Comparison of ENCODE assay signal across 15 mouse cellular contexts in the genomic region with DNA sequence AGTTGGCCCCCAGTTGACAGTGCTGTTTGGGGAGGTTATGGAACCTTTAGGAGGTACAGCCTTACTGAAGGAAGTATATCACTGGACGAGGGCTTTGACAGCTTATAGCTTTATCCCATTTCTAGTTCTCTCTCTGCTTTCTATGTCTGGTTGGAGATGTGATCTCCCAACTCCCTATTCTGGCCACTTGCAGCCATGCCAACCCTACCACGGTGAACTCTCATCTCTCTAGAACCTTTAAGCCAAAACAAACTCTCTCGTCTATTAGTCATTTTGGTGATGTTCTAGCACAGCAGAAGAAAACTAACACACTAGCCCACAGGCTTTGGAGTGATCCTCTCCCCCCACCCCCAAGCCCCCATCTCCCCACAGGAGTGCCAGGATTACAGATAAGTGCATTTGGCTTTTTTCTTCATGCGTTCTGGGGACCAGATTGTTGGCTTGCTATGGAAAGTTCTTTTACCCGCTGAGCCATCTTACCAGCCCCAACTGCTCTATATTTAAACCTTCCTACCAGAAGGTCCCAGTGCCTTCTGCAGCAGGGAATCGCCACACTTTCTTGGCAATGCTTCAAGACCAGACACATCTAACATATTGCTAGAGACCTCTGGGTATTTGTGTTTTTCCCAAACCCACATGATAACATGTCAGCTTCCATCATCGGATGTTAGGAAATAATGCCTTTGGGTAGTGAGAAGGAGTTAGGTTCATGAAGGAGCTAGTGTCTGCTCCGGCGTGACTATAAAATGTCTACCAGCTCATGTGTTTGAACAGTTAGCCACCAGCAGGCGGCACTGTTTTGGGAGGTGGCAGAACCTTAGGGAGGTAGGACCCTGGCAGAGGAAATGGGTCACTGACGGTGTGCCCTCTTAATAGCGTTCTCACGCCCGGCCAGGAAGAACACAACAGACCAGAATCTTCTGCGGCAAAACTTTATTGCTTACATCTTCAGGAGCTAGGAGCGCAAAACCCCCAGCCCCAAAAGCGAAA.
DNase-seq lines count a peak whose midpoint lies in the region; ATAC-seq and TF ChIP-seq lines count a peak whose summit lies in the region.
"Had no signal": no experiment of that assay in that cellular context is flagged by ENCODE, and none has a peak within 500 bp of the region (broad histone marks: within the 10 kb centered on the region; RNA-seq: fewer than 3 reads in every experiment).

No protein-coding gene starts in this region.

- TF ChIP-seq EP300 in heart, adult 2 months (IDR thresholded peaks at IDR 0.05; ENCODE audit: insufficient read depth, low read depth, low read length) = no peak

- H3K36me3 ChIP-seq in heart, adult 2 months (ENCODE audit: control insufficient read depth, insufficient read depth, low read length) = no peaks in the 10 kb centered on the region
- no peaks in the 10 kb centered on the region for H3K36me3 ChIP-seq in midbrain, postnatal 0 days (ENCODE audit: insufficient read depth, low read length)
- no peaks in the 10 kb centered on the region for H3K36me3 ChIP-seq in midbrain, embryonic 15.5 days (replicated peaks)
- H3K36me3 ChIP-seq: embryonic facial prominence, embryonic 10.5 days; heart, embryonic 12.5 days; hindbrain, embryonic 12.5 days had no signal

- no peak overlapping the region for H3K4me2 ChIP-seq in midbrain, postnatal 0 days (ENCODE audit: low read depth, low read length, poor library complexity, severe bottlenecking)
- H3K4me2 ChIP-seq in midbrain, embryonic 15.5 days = no peak overlapping the region
- H3K4me2 ChIP-seq: forebrain, embryonic 13.5 days; heart, embryonic 12.5 days; hindbrain, embryonic 12.5 days had no signal

- no peaks in the 10 kb centered on the region for H3K79me2 ChIP-seq in heart, adult 2 months (replicated peaks; ENCODE audit: control insufficient read depth, insufficient read depth, low read length)

- no peak overlapping the region for H3K27ac ChIP-seq in heart, adult 2 months
- H3K27ac ChIP-seq in midbrain, postnatal 0 days (ENCODE audit: low read depth, low read length) = no peak overlapping the region
- H3K27ac ChIP-seq in midbrain, embryonic 15.5 days = no peak overlapping the region
- H3K27ac ChIP-seq: embryonic facial prominence, embryonic 10.5 days; forebrain, embryonic 13.5 days; hindbrain, embryonic 12.5 days had no signal

- 0 out of 2 replicates have a peak, but pooled peaks have one; percentile 5 for TF ChIP-seq CTCF in heart, adult 2 months (IDR thresholded peaks at IDR 0.05)
- TF ChIP-seq CTCF in midbrain, postnatal 0 days (IDR thresholded peaks at IDR 0.05) = no peak

- intact Hi-C loops in heart, adult 2 months (cut with DNase I) = no loop called here

- no peaks in the 10 kb centered on the region for H3K4me1 ChIP-seq in heart, adult 2 months (ENCODE audit: control insufficient read depth, insufficient read depth, low read length)
- H3K4me1 ChIP-seq in midbrain, postnatal 0 days (ENCODE audit: insufficient read depth, low read length) = no peaks in the 10 kb centered on the region
- no peaks in the 10 kb centered on the region for H3K4me1 ChIP-seq in midbrain, embryonic 15.5 days
- H3K4me1 ChIP-seq: embryonic facial prominence, embryonic 10.5 days; forebrain, embryonic 13.5 days; hindbrain, embryonic 12.5 days had no signal

- H3K9ac ChIP-seq in heart, adult 2 months (ENCODE audit: low read depth, low read length) = no peak overlapping the region
- H3K9ac ChIP-seq in midbrain, postnatal 0 days (replicated peaks; ENCODE audit: low read length, poor library complexity, severe bottlenecking) = no peak overlapping the region
- no peak overlapping the region for H3K9ac ChIP-seq in midbrain, embryonic 15.5 days
- H3K9ac ChIP-seq: forebrain, embryonic 13.5 days; heart, embryonic 12.5 days; hindbrain, embryonic 12.5 days had no signal

- DNase-seq in cerebellum, postnatal 14 days = peak; percentile 75 to 82
- DNase-seq in cerebellum, adult 8-10 months = no peak
- no peak for DNase-seq in heart, adult 2 months
- DNase-seq in heart, postnatal 4 days = no peak
- DNase-seq in midbrain, postnatal 0 days (ENCODE audit: low spot score) = peak; percentile 24
- DNase-seq in spleen, postnatal 4 days (ENCODE audit: low spot score in 2 of 2) = no peak
- DNase-seq: adrenal gland, postnatal 10 days; cerebellum, adult 11-12 months; gastrocnemius, postnatal 36 days had no signal

- no peak for ATAC-seq in midbrain, postnatal 0 days (ENCODE audit: low FRiP score)
- no peak for ATAC-seq in midbrain, embryonic 15.5 days (replicated peaks)
- ATAC-seq: forebrain, embryonic 13.5 days; hindbrain, embryonic 16.5 days had no signal

- no peaks in the 10 kb centered on the region for H3K9me3 ChIP-seq in midbrain, postnatal 0 days (ENCODE audit: low read length)
- no peaks in the 10 kb centered on the region for H3K9me3 ChIP-seq in midbrain, embryonic 15.5 days
- H3K9me3 ChIP-seq: embryonic facial prominence, embryonic 10.5 days; forebrain, embryonic 13.5 days; heart, embryonic 12.5 days; hindbrain, embryonic 12.5 days had no signal

- H3K27me3 ChIP-seq in heart, adult 2 months (ENCODE audit: control insufficient read depth, insufficient read depth, low read length) = no peaks in the 10 kb centered on the region
- no peaks in the 10 kb centered on the region for H3K27me3 ChIP-seq in midbrain, postnatal 0 days (ENCODE audit: insufficient read depth, low read length)
- no peaks in the 10 kb centered on the region for H3K27me3 ChIP-seq in midbrain, embryonic 15.5 days (replicated peaks)
- H3K27me3 ChIP-seq: forebrain, embryonic 13.5 days; heart, embryonic 12.5 days had no signal

- WGBS in heart, adult 2 months = 91% methylated on average over 16 of the region's 17 CpGs
- WGBS in midbrain, postnatal 0 days = 95% methylated on average over 15 of the region's 17 CpGs
- 95% methylated on average over 16 of the region's 17 CpGs for WGBS in midbrain, embryonic 15.5 days

- no peak overlapping the region for H3K4me3 ChIP-seq in heart, adult 2 months
- no peak overlapping the region for H3K4me3 ChIP-seq in midbrain, postnatal 0 days (ENCODE audit: low read depth, low read length)
- H3K4me3 ChIP-seq in midbrain, embryonic 15.5 days = no peak overlapping the region
- H3K4me3 ChIP-seq: embryonic facial prominence, embryonic 10.5 days; forebrain, embryonic 13.5 days; heart, embryonic 12.5 days; hindbrain, embryonic 12.5 days had no signal

- no peak for TF ChIP-seq POLR2A in heart, adult 2 months (IDR thresholded peaks at IDR 0.05; ENCODE audit: insufficient read depth, low read depth, low read length)

Comparison
In these comparisons a context has a peak if more than half of its experiments do, and no peak if none do; other contexts are left out.
1. DNase-seq: peak in cerebellum, postnatal 14 days (2 of 2) and midbrain, postnatal 0 days (single experiment); none in cerebellum, adult 8-10 months (single experiment), heart, adult 2 months (0 of 2), heart, postnatal 4 days (single experiment) and spleen, postnatal 4 days (0 of 2).